Mouse (Mus musculus): Measurements from ENCODE around the gene Ubald1. TPM values are rescaled to one million over a fixed set of nuclear protein-coding genes. Genes with fewer than 3 reads are reported as not detected.
A peak's percentile ranks its signal among the peaks of the same experiment; 100 is the strongest.

Ubald1 gene
- polyA plus RNA-seq, 1 experiment from 2014 or later, result 36.2 TPM

GRCm38 (mm10) chr16:4902390-4902789, 22.3 kb upstream of the Ubald1 start:
- Histone ChIP-seq H3K4me1 (ENCODE audit: insufficient read depth, low read length) (peaks cover 19% of the 10 kb centered on the region), H3K4me3 (ENCODE audit: low read length) (no peak overlapping the region), H3K27me3 (ENCODE audit: insufficient read depth, low read length) (no peaks in the 10 kb centered on the region), H3K27ac (ENCODE audit: low read length) (0 out of 2 replicates have a peak overlapping the region, but pooled peaks have one; percentile 9), H3K36me3 (ENCODE audit: insufficient read depth, low read length) (0 out of 2 replicates have a peak, but pooled peaks cover 1% of the 10 kb centered on the region), H3K9me3 (ENCODE audit: low read length) (no peaks in the 10 kb centered on the region), H3K9ac (replicated peaks; ENCODE audit: low read length) (peak overlapping the region; percentile 35; the same call in 1 of the 2 replicates), H3K4me2 (replicated peaks; ENCODE audit: low read depth, low read length) (no peak overlapping the region)
- ATAC-seq (ENCODE audit: low FRiP score, low TSS enrichment), result no peak
- 81% methylated on average over 2 of the region's 2 CpGs for WGBS

DNA sequence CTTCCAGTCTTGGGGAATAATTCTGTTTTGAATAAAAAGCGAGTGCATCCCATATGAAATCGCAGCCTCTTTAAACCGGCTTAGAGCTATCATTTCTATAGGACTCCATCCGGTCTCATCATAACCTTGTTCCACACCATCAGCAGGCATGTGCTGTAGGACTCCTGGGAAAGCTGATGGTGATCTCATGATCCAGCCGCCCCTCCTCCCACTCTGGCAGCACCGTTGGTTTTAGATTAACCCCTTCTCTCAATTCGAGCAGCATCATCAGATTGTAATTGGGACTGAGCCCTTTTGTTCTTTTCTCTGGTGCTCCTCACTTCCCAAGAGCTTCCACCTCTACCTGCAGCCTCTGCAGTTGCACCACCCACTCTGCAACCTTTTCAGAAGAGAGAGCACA, 21.1 kb upstream of the Ubald1 start:
- 54% methylated on average over 7 of the region's 7 CpGs for WGBS
- H3K27me3 ChIP-seq (ENCODE audit: insufficient read depth, low read length), result no peaks in the 10 kb centered on the region
- no peak overlapping the region for H3K27ac ChIP-seq (ENCODE audit: low read length)
- ATAC-seq (ENCODE audit: low FRiP score, low TSS enrichment), result no peak
- H3K9me3 ChIP-seq (ENCODE audit: low read length), result no peaks in the 10 kb centered on the region
- H3K4me2 ChIP-seq (replicated peaks; ENCODE audit: low read depth, low read length), result no peak overlapping the region
- H3K4me1 ChIP-seq (ENCODE audit: insufficient read depth, low read length), result peaks cover 27% of the 10 kb centered on the region
- no peaks in the 10 kb centered on the region for H3K36me3 ChIP-seq (ENCODE audit: insufficient read depth, low read length)
- no peak overlapping the region for H3K4me3 ChIP-seq (ENCODE audit: low read length)
- H3K9ac ChIP-seq (replicated peaks; ENCODE audit: low read length), result no peak overlapping the region

DNA sequence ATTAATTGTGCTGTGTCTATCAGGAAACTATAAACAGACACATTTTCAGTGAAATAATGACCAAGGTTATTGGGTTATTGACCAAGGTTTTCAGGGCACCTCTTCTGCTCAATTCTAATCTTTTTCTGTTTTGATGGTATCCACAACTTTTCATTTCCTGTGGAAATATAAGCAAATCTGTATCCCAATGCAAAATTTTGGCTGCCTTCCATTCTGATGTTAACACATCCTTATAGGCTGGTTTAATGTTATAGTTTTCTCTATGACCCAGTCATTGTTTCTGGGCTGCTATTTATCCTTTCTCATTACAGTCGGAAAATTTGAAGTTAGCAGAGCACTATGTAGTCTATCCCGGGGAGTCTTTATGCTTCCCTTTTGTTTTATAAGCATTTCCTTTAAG, 19.6 kb upstream of the Ubald1 start:
- Histone ChIP-seq H3K4me3 (ENCODE audit: low read length) (no peak overlapping the region), H3K4me2 (replicated peaks; ENCODE audit: low read depth, low read length) (no peak overlapping the region), H3K4me1 (ENCODE audit: insufficient read depth, low read length) (peaks cover 19% of the 10 kb centered on the region), H3K27me3 (ENCODE audit: insufficient read depth, low read length) (no peaks in the 10 kb centered on the region), H3K36me3 (ENCODE audit: insufficient read depth, low read length) (no peaks in the 10 kb centered on the region), H3K27ac (ENCODE audit: low read length) (no peak overlapping the region), H3K9me3 (ENCODE audit: low read length) (no peaks in the 10 kb centered on the region), H3K9ac (replicated peaks; ENCODE audit: low read length) (no peak overlapping the region)
- 77% methylated on average over 2 of the region's 2 CpGs for WGBS
- no peak for ATAC-seq (ENCODE audit: low FRiP score, low TSS enrichment)

DNA sequence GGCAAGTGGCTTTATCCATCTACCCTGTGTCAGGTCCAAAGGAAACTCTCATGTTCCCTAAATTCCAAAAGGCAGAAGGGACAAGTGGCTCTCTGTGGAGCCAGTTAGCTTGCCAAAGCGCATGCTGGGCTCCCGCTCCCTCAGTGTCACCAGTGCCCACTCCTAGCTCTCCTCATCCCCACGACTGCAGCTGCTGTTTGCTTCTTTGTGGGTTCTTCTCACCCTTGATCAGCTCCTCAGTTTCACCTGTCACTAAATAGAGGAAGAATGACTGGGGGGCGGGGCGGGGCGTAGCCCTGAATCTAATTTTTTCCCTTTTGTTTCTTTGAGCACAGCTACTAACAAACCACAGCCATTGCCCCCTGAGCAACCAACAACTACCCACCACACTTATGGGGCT, 18.8 kb upstream of the Ubald1 start:
- H3K27ac ChIP-seq (ENCODE audit: low read length), result no peak overlapping the region
- no peaks in the 10 kb centered on the region for H3K27me3 ChIP-seq (ENCODE audit: insufficient read depth, low read length)
- 94% methylated on average over 6 of the region's 6 CpGs for WGBS
- no peak overlapping the region for H3K4me3 ChIP-seq (ENCODE audit: low read length)
- no peak overlapping the region for H3K9ac ChIP-seq (replicated peaks; ENCODE audit: low read length)
- no peaks in the 10 kb centered on the region for H3K36me3 ChIP-seq (ENCODE audit: insufficient read depth, low read length)
- no peak for ATAC-seq (ENCODE audit: low FRiP score, low TSS enrichment)
- H3K4me1 ChIP-seq (ENCODE audit: insufficient read depth, low read length), result peaks cover 19% of the 10 kb centered on the region
- H3K4me2 ChIP-seq (replicated peaks; ENCODE audit: low read depth, low read length), result no peak overlapping the region
- H3K9me3 ChIP-seq (ENCODE audit: low read length), result no peaks in the 10 kb centered on the region

DNA sequence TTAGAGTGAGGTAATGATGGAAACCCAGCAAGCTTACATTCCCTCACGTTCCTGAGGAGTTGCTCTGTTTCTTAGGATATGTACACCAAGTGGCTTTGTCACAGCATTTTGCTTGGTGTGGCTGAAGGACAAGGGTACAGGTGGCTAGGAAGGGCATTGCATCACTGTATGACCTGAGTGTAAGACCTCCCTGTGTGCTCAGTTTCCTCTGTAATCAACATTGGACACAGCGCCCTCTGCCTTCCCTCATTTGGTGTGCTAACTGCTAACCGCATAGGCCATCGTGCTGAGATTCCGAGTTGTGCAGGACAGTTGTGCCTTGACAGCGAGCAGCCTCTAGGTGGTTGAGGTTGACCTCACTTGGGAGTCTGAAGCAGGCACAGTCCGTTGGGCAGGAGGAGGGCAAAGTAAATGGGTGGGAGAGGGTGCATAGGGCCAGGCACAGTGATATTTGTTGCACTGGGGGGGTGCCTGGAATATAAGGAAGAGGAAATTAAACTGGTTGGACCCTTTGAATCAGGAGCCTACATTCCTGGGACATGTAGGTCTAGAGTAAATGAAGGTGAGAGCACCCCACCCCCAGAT, 17.1 kb upstream of the Ubald1 start:
- no peak overlapping the region for H3K27ac ChIP-seq (ENCODE audit: low read length)
- H3K4me3 ChIP-seq (ENCODE audit: low read length), result no peak overlapping the region
- no peak overlapping the region for H3K9ac ChIP-seq (replicated peaks; ENCODE audit: low read length)
- no peaks in the 10 kb centered on the region for H3K9me3 ChIP-seq (ENCODE audit: low read length)
- no peak overlapping the region for H3K4me2 ChIP-seq (replicated peaks; ENCODE audit: low read depth, low read length)
- ATAC-seq (ENCODE audit: low FRiP score, low TSS enrichment), result no peak
- peaks cover 12% of the 10 kb centered on the region; the same call in 1 of the 2 replicates for H3K4me1 ChIP-seq (ENCODE audit: insufficient read depth, low read length)
- no peaks in the 10 kb centered on the region for H3K36me3 ChIP-seq (ENCODE audit: insufficient read depth, low read length)
- no peaks in the 10 kb centered on the region for H3K27me3 ChIP-seq (ENCODE audit: insufficient read depth, low read length)
- 64% methylated on average over 7 of the region's 7 CpGs for WGBS

- H3K36me3 ChIP-seq (ENCODE audit: insufficient read depth, low read length), result no peaks in the 10 kb centered on the region
- peaks cover 10% of the 10 kb centered on the region; the same call in 1 of the 2 replicates for H3K4me1 ChIP-seq (ENCODE audit: insufficient read depth, low read length)
- H3K9ac ChIP-seq (replicated peaks; ENCODE audit: low read length), result no peak overlapping the region
- H3K9me3 ChIP-seq (ENCODE audit: low read length), result no peaks in the 10 kb centered on the region
- no peak overlapping the region for H3K4me2 ChIP-seq (replicated peaks; ENCODE audit: low read depth, low read length)
- ATAC-seq (ENCODE audit: low FRiP score, low TSS enrichment), result peak; percentile 66
- H3K27me3 ChIP-seq (ENCODE audit: insufficient read depth, low read length), result no peaks in the 10 kb centered on the region
- H3K4me3 ChIP-seq (ENCODE audit: low read length), result no peak overlapping the region
- no peak overlapping the region for H3K27ac ChIP-seq (ENCODE audit: low read length)
- WGBS, result 71% methylated on average over 5 of the region's 5 CpGs
Observed at GRCm38 (mm10) chr16:4896249-4897027, 16.3 kb upstream of the Ubald1 start.

DNA sequence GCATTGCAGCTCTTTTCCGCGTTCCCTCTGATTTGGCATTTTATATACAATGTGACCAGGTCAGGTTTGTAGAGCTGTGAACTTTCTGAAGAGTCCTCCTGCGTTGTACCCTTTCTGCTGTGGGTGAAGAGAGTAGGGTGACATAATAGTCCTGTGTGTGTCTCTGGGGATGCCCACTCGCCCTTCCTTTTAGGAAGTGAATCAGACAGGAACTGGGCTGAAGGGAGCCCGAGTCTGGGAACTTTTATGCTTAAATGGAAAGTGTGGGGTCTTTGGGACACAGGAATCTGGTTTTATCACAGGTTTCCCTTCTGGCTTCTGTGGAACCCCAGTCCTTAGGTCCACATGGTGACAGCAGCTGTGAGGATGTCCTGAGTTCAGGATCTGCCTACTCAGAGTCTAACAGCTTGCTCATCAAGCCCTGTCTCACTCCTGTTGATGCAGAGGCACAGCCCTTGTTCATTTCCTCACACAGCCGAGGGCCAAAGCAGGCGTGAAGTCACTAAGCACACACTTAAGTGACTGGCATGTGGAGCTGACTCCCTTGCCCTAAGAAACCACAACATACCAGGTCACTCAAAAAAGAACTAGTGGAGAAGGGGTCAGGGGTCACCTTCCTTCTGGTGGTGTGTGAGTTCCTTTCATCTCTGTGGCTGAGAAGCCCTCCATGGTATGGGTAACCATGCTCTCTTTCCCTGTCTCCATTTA, 14.2 kb upstream of the Ubald1 start:
- no peaks in the 10 kb centered on the region for H3K36me3 ChIP-seq (ENCODE audit: insufficient read depth, low read length)
- no peak overlapping the region for H3K27ac ChIP-seq (ENCODE audit: low read length)
- H3K27me3 ChIP-seq (ENCODE audit: insufficient read depth, low read length), result no peaks in the 10 kb centered on the region
- no peak overlapping the region for H3K9ac ChIP-seq (replicated peaks; ENCODE audit: low read length)
- WGBS, result 79% methylated on average over 7 of the region's 7 CpGs
- no peak overlapping the region for H3K4me2 ChIP-seq (replicated peaks; ENCODE audit: low read depth, low read length)
- no peak overlapping the region for H3K4me3 ChIP-seq (ENCODE audit: low read length)
- peaks cover 10% of the 10 kb centered on the region; the same call in 1 of the 2 replicates for H3K4me1 ChIP-seq (ENCODE audit: insufficient read depth, low read length)
- no peaks in the 10 kb centered on the region for H3K9me3 ChIP-seq (ENCODE audit: low read length)
- no peak for ATAC-seq (ENCODE audit: low FRiP score, low TSS enrichment)

- WGBS, result 93% methylated on average over 6 of the region's 6 CpGs
- no peaks in the 10 kb centered on the region for H3K27me3 ChIP-seq (ENCODE audit: insufficient read depth, low read length)
- ATAC-seq (ENCODE audit: low FRiP score, low TSS enrichment), result no peak
Observed at GRCm38 (mm10) chr16:4892171-4892570, 12.1 kb upstream of the Ubald1 start.

DNA sequence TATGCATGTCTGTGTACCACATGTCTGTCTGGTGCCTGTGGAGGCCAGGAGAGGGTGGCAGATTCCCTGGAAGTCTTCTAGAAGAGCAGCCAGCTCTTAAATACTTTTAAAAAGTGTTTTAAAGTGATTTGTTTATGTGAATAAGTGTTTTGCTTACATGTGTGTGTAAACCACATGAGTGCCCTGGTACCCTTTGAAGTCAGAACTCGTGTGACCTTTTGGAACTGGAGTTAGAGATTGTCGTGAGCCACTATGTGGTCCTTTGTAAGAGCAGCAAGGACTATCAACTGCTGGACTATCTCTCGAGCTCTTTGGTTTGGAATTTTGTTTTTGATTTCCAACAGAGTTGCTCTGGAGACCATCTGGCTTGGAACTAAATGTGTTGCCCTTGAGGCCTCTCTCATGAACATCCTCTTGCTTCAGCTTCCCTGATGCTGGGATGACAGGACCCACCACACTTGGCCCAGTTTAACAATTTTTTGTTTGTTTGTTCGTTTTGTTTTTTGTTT, 10.1 kb upstream of the Ubald1 start:
- Histone ChIP-seq H3K9me3 (ENCODE audit: low read length) (no peaks in the 10 kb centered on the region), H3K36me3 (ENCODE audit: insufficient read depth, low read length) (no peaks in the 10 kb centered on the region), H3K4me1 (ENCODE audit: insufficient read depth, low read length) (peaks cover 19% of the 10 kb centered on the region), H3K27me3 (ENCODE audit: insufficient read depth, low read length) (no peaks in the 10 kb centered on the region), H3K4me3 (ENCODE audit: low read length) (no peak overlapping the region), H3K27ac (ENCODE audit: low read length) (no peak overlapping the region), H3K4me2 (replicated peaks; ENCODE audit: low read depth, low read length) (no peak overlapping the region), H3K9ac (replicated peaks; ENCODE audit: low read length) (no peak overlapping the region)
- 66% methylated on average over 4 of the region's 4 CpGs for WGBS
- no peak for ATAC-seq (ENCODE audit: low FRiP score, low TSS enrichment)

More at GRCm38 (mm10) chr16:4892171-4892570, 12.1 kb upstream of the Ubald1 start:
- Histone ChIP-seq H3K36me3 (ENCODE audit: insufficient read depth, low read length) (no peaks in the 10 kb centered on the region), H3K4me3 (ENCODE audit: low read length) (no peak overlapping the region), H3K9ac (replicated peaks; ENCODE audit: low read length) (no peak overlapping the region), H3K4me1 (ENCODE audit: insufficient read depth, low read length) (peaks cover 21% of the 10 kb centered on the region), H3K4me2 (replicated peaks; ENCODE audit: low read depth, low read length) (no peak overlapping the region), H3K27ac (ENCODE audit: low read length) (no peak overlapping the region), H3K9me3 (ENCODE audit: low read length) (no peaks in the 10 kb centered on the region)
